Mouse (Mus musculus): ENCODE results near the gene Pth2r.

Pth2r gene

GRCm38 (mm10) chr1:65281756-65282155, at the start of gene Pth2r:
TSS of gene Pth2r (plus strand) at chr1:65282056.
- no peak for DNase-seq

GRCm38 (mm10) chr1:65237712-65238111, 44.1 kb upstream of the Pth2r start:
- DNase-seq: no peak

GRCm38 (mm10) chr1:65245637-65246036, 36.2 kb upstream of the Pth2r start:
- no peak for DNase-seq

GRCm38 (mm10) chr1:65280461-65280860, 1.4 kb upstream of the Pth2r start:
- DNase-seq: no peak

- DNase-seq: peak; percentile 58
Measured at GRCm38 (mm10) chr1:65282766-65283165, 910 bp downstream of the Pth2r start.

GRCm38 (mm10) chr1:65308476-65308875, 26.6 kb downstream of the Pth2r start:
- DNase-seq: no peak

- DNase-seq: no peak
Measured at GRCm38 (mm10) chr1:65311214-65311933, 29.5 kb downstream of the Pth2r start.

GRCm38 (mm10) chr1:65312118-65312517, 30.3 kb downstream of the Pth2r start:
- peak; percentile 16 for DNase-seq

- no peak for DNase-seq
Measured at GRCm38 (mm10) chr1:65312896-65313295, 31.0 kb downstream of the Pth2r start.

- no peak for DNase-seq
Measured at GRCm38 (mm10) chr1:65314054-65315021, 32.5 kb downstream of the Pth2r start.

- DNase-seq: no peak
Measured at GRCm38 (mm10) chr1:65315022-65315407, 33.2 kb downstream of the Pth2r start.

- peak; percentile 71 for DNase-seq
Measured at GRCm38 (mm10) chr1:65334026-65334425, 52.2 kb downstream of the Pth2r start.

- DNase-seq: no peak
Measured at GRCm38 (mm10) chr1:65337768-65338167, 55.9 kb downstream of the Pth2r start.

- no peak for DNase-seq
Measured at GRCm38 (mm10) chr1:65340240-65340639, 58.4 kb downstream of the Pth2r start.

GRCm38 (mm10) chr1:65352979-65353378, 71.1 kb downstream of the Pth2r start:
- DNase-seq: no peak

- no peak for DNase-seq
Measured at GRCm38 (mm10) chr1:65354153-65354552, 72.3 kb downstream of the Pth2r start.

- peak; percentile 15 for DNase-seq
Measured at GRCm38 (mm10) chr1:65388328-65388727, 106.5 kb downstream of the Pth2r start.

GRCm38 (mm10) chr1:65389621-65390020, 107.8 kb downstream of the Pth2r start:
- no peak for DNase-seq

GRCm38 (mm10) chr1:65407441-65407840, 125.6 kb downstream of the Pth2r start:
- no peak for DNase-seq

GRCm38 (mm10) chr1:65420909-65421308, 139.1 kb downstream of the Pth2r start:
- no peak for DNase-seq

GRCm38 (mm10) chr1:65422501-65423010, 140.7 kb downstream of the Pth2r start:
- DNase-seq: no peak

Measured in layer of hippocampus, adult 9-11 months (tissue).